Mouse (Mus musculus): ENCODE measurements around the gene Nkx2-5. TPM values are rescaled to one million over a fixed set of nuclear protein-coding genes. Genes with fewer than 3 reads are reported as not detected.

Gene Nkx2-5
- total and polyA plus RNA-seq, 3 experiments, result 87.1 to 104 (median 96.3) TPM

- TF ChIP-seq EP300 (IDR thresholded peaks at IDR 0.05; ENCODE audit: insufficient read depth, low read depth, low read length) (peak; percentile 63; the same call in 1 of the 2 replicates), CTCF (IDR thresholded peaks at IDR 0.05) (peak; percentile 90), POLR2A (IDR thresholded peaks at IDR 0.05; ENCODE audit: insufficient read depth, low read depth, low read length) (no peak)
- no peaks in the 10 kb centered on the region; the same call in 1 of the 2 replicates for H3K4me1 ChIP-seq (ENCODE audit: control insufficient read depth, insufficient read depth, low read length)
- H3K27ac ChIP-seq, result no peak overlapping the region
- peak; percentile 40 to 69 for DNase-seq
- 15% methylated on average over 3 of the region's 3 CpGs for WGBS
- intact Hi-C loops (cut with DNase I), result loop anchor here (1.0 to 5.0 kb wide), 2 partner anchors 43 to 92 kb away; no protein-coding TSS in a partner anchor
- no peak overlapping the region for H3K9ac ChIP-seq (ENCODE audit: low read depth, low read length)
- H3K27me3 ChIP-seq (ENCODE audit: control insufficient read depth, insufficient read depth, low read length), result no peaks in the 10 kb centered on the region
- no peaks in the 10 kb centered on the region for H3K36me3 ChIP-seq (ENCODE audit: control insufficient read depth, insufficient read depth, low read length)
- no peak overlapping the region for H3K4me3 ChIP-seq
- H3K79me2 ChIP-seq (replicated peaks; ENCODE audit: control insufficient read depth, insufficient read depth, low read length), result no peaks in the 10 kb centered on the region
Measured at GRCm38 (mm10) chr17:26794744-26795143, 50.1 kb downstream of the Nkx2-5 start.

- Histone ChIP-seq H3K36me3 (ENCODE audit: control insufficient read depth, insufficient read depth, low read length) (no peaks in the 10 kb centered on the region), H3K27ac (no peak overlapping the region), H3K4me1 (ENCODE audit: control insufficient read depth, insufficient read depth, low read length) (no peaks in the 10 kb centered on the region; the same call in 1 of the 2 replicates), H3K9ac (ENCODE audit: low read depth, low read length) (no peak overlapping the region), H3K4me3 (no peak overlapping the region), H3K79me2 (replicated peaks; ENCODE audit: control insufficient read depth, insufficient read depth, low read length) (no peaks in the 10 kb centered on the region), H3K27me3 (ENCODE audit: control insufficient read depth, insufficient read depth, low read length) (no peaks in the 10 kb centered on the region)
- no peak for DNase-seq
- no peak for TF ChIP-seq CTCF (IDR thresholded peaks at IDR 0.05)
- TF ChIP-seq POLR2A (IDR thresholded peaks at IDR 0.05; ENCODE audit: insufficient read depth, low read depth, low read length), result no peak
- no peak for TF ChIP-seq EP300 (IDR thresholded peaks at IDR 0.05; ENCODE audit: insufficient read depth, low read depth, low read length)
- WGBS, result 70% methylated on average over 5 of the region's 5 CpGs
- intact Hi-C loops (cut with DNase I), result no loop called here
Measured at GRCm38 (mm10) chr17:26793068-26793765, 51.6 kb downstream of the Nkx2-5 start.

GRCm38 (mm10) chr17:26792096-26792495, 52.7 kb downstream of the Nkx2-5 start:
- H3K36me3 ChIP-seq (ENCODE audit: control insufficient read depth, insufficient read depth, low read length), result no peaks in the 10 kb centered on the region
- no peak overlapping the region for H3K27ac ChIP-seq
- intact Hi-C loops (cut with DNase I), result no loop called here
- DNase-seq, result peak; percentile 41 to 59
- no peak overlapping the region for H3K4me3 ChIP-seq
- no peaks in the 10 kb centered on the region for H3K79me2 ChIP-seq (replicated peaks; ENCODE audit: control insufficient read depth, insufficient read depth, low read length)
- H3K9ac ChIP-seq (ENCODE audit: low read depth, low read length), result no peak overlapping the region
- TF ChIP-seq CTCF (IDR thresholded peaks at IDR 0.05), result no peak
- TF ChIP-seq POLR2A (IDR thresholded peaks at IDR 0.05; ENCODE audit: insufficient read depth, low read depth, low read length), result no peak
- no peak for TF ChIP-seq EP300 (IDR thresholded peaks at IDR 0.05; ENCODE audit: insufficient read depth, low read depth, low read length)
- H3K27me3 ChIP-seq (ENCODE audit: control insufficient read depth, insufficient read depth, low read length), result no peaks in the 10 kb centered on the region
- H3K4me1 ChIP-seq (ENCODE audit: control insufficient read depth, insufficient read depth, low read length), result no peaks in the 10 kb centered on the region; the same call in 1 of the 2 replicates
- 77% methylated on average over 15 of the region's 15 CpGs for WGBS

GRCm38 (mm10) chr17:26791580-26791979, 53.2 kb downstream of the Nkx2-5 start:
- no peak overlapping the region for H3K27ac ChIP-seq

GRCm38 (mm10) chr17:26790269-26791214, 54.3 kb downstream of the Nkx2-5 start:
- TF ChIP-seq EP300 (IDR thresholded peaks at IDR 0.05; ENCODE audit: insufficient read depth, low read depth, low read length) (no peak), CTCF (IDR thresholded peaks at IDR 0.05) (no peak), POLR2A (IDR thresholded peaks at IDR 0.05; ENCODE audit: insufficient read depth, low read depth, low read length) (no peak)
- no peaks in the 10 kb centered on the region for H3K36me3 ChIP-seq (ENCODE audit: control insufficient read depth, insufficient read depth, low read length)
- H3K27ac ChIP-seq, result no peak overlapping the region
- no peak overlapping the region for H3K9ac ChIP-seq (ENCODE audit: low read depth, low read length)
- WGBS, result 91% methylated on average over 11 of the region's 11 CpGs
- no peaks in the 10 kb centered on the region; the same call in 1 of the 2 replicates for H3K4me1 ChIP-seq (ENCODE audit: control insufficient read depth, insufficient read depth, low read length)
- no peak for DNase-seq
- H3K27me3 ChIP-seq (ENCODE audit: control insufficient read depth, insufficient read depth, low read length), result no peaks in the 10 kb centered on the region
- no peaks in the 10 kb centered on the region for H3K79me2 ChIP-seq (replicated peaks; ENCODE audit: control insufficient read depth, insufficient read depth, low read length)
- intact Hi-C loops (cut with DNase I), result no loop called here
- H3K4me3 ChIP-seq, result no peak overlapping the region

More at GRCm38 (mm10) chr17:26791580-26791979, 53.2 kb downstream of the Nkx2-5 start:
- Histone ChIP-seq H3K4me3 (no peak overlapping the region), H3K79me2 (replicated peaks; ENCODE audit: control insufficient read depth, insufficient read depth, low read length) (no peaks in the 10 kb centered on the region), H3K9ac (ENCODE audit: low read depth, low read length) (no peak overlapping the region), H3K27me3 (ENCODE audit: control insufficient read depth, insufficient read depth, low read length) (no peaks in the 10 kb centered on the region), H3K4me1 (ENCODE audit: control insufficient read depth, insufficient read depth, low read length) (no peaks in the 10 kb centered on the region; the same call in 1 of the 2 replicates), H3K36me3 (ENCODE audit: control insufficient read depth, insufficient read depth, low read length) (no peaks in the 10 kb centered on the region)
- intact Hi-C loops (cut with DNase I), result no loop called here
- TF ChIP-seq POLR2A (IDR thresholded peaks at IDR 0.05; ENCODE audit: insufficient read depth, low read depth, low read length), result no peak
- no peak for TF ChIP-seq CTCF (IDR thresholded peaks at IDR 0.05)
- TF ChIP-seq EP300 (IDR thresholded peaks at IDR 0.05; ENCODE audit: insufficient read depth, low read depth, low read length), result no peak
- no peak for DNase-seq
- 72% methylated on average over 7 of the region's 7 CpGs for WGBS
